Mouse (Mus musculus): ENCODE data around the gene Msi2. TPM values are rescaled to one million over a fixed set of nuclear protein-coding genes. Genes with fewer than 3 reads are reported as not detected.

The Msi2 gene
- polyA plus RNA-seq, 1 experiment from 2014 or later = 25.6 TPM

GRCm38 (mm10) chr11:88443905-88444304 lies 274.4 kb downstream of the Msi2 start:
- Histone ChIP-seq H3K4me1 (ENCODE audit: control insufficient read depth, insufficient read depth, low read length) (peaks cover 54% of the 10 kb centered on the region), H3K27ac (ENCODE audit: low read depth, low read length) (peak overlapping the region; percentile 62), H3K9me3 (ENCODE audit: control insufficient read depth, low read length) (no peaks in the 10 kb centered on the region), H3K27me3 (ENCODE audit: control insufficient read depth, insufficient read depth, low read length) (no peaks in the 10 kb centered on the region), H3K4me2 (ENCODE audit: low read depth, low read length) (no peak overlapping the region), H3K36me3 (ENCODE audit: control insufficient read depth, insufficient read depth, low read length) (no peaks in the 10 kb centered on the region), H3K9ac (replicated peaks; ENCODE audit: low read depth, low read length) (no peak overlapping the region), H3K4me3 (ENCODE audit: low read depth, low read length) (no peak overlapping the region)
- ATAC-seq (ENCODE audit: low read depth) = no peak
- WGBS = 47% methylated on average over 14 of the region's 14 CpGs

- 21% methylated on average over 8 of the region's 8 CpGs for WGBS
- Histone ChIP-seq H3K27ac (ENCODE audit: low read depth, low read length) (peak overlapping the region; percentile 70; the same call in 1 of the 2 replicates), H3K36me3 (ENCODE audit: control insufficient read depth, insufficient read depth, low read length) (no peaks in the 10 kb centered on the region), H3K4me3 (ENCODE audit: low read depth, low read length) (no peak overlapping the region), H3K9ac (replicated peaks; ENCODE audit: low read depth, low read length) (no peak overlapping the region), H3K4me1 (ENCODE audit: control insufficient read depth, insufficient read depth, low read length) (peaks cover 52% of the 10 kb centered on the region), H3K9me3 (ENCODE audit: control insufficient read depth, low read length) (no peaks in the 10 kb centered on the region), H3K4me2 (ENCODE audit: low read depth, low read length) (peak overlapping the region; percentile 16; the same call in 1 of the 2 replicates), H3K27me3 (ENCODE audit: control insufficient read depth, insufficient read depth, low read length) (no peaks in the 10 kb centered on the region)
- no peak for ATAC-seq (ENCODE audit: low read depth)
Observed at GRCm38 (mm10) chr11:88443291-88443690, 275.0 kb downstream of the Msi2 start.

GRCm38 (mm10) chr11:88441871-88442740 lies 276.2 kb downstream of the Msi2 start:
- Histone ChIP-seq H3K36me3 (ENCODE audit: control insufficient read depth, insufficient read depth, low read length) (no peaks in the 10 kb centered on the region), H3K4me2 (ENCODE audit: low read depth, low read length) (no peak overlapping the region), H3K9ac (replicated peaks; ENCODE audit: low read depth, low read length) (no peak overlapping the region), H3K4me1 (ENCODE audit: control insufficient read depth, insufficient read depth, low read length) (peaks cover 41% of the 10 kb centered on the region), H3K9me3 (ENCODE audit: control insufficient read depth, low read length) (no peaks in the 10 kb centered on the region), H3K27me3 (ENCODE audit: control insufficient read depth, insufficient read depth, low read length) (no peaks in the 10 kb centered on the region), H3K27ac (ENCODE audit: low read depth, low read length) (no peak overlapping the region), H3K4me3 (ENCODE audit: low read depth, low read length) (no peak overlapping the region)
- 51% methylated on average over 12 of the region's 12 CpGs for WGBS
- ATAC-seq (ENCODE audit: low read depth) = no peak

- no peaks in the 10 kb centered on the region for H3K9me3 ChIP-seq (ENCODE audit: control insufficient read depth, low read length)
- no peak overlapping the region for H3K9ac ChIP-seq (replicated peaks; ENCODE audit: low read depth, low read length)
- no peaks in the 10 kb centered on the region for H3K27me3 ChIP-seq (ENCODE audit: control insufficient read depth, insufficient read depth, low read length)
- no peak overlapping the region for H3K4me3 ChIP-seq (ENCODE audit: low read depth, low read length)
- H3K36me3 ChIP-seq (ENCODE audit: control insufficient read depth, insufficient read depth, low read length) = no peaks in the 10 kb centered on the region
- H3K27ac ChIP-seq (ENCODE audit: low read depth, low read length) = no peak overlapping the region
- WGBS = 92% methylated on average over 3 of the region's 3 CpGs
- no peak overlapping the region for H3K4me2 ChIP-seq (ENCODE audit: low read depth, low read length)
- H3K4me1 ChIP-seq (ENCODE audit: control insufficient read depth, insufficient read depth, low read length) = peaks cover 32% of the 10 kb centered on the region
- ATAC-seq (ENCODE audit: low read depth) = no peak
Observed at GRCm38 (mm10) chr11:88438659-88439058, 279.7 kb downstream of the Msi2 start.

GRCm38 (mm10) chr11:88436596-88436995 lies 281.7 kb downstream of the Msi2 start:
- no peak overlapping the region for H3K4me2 ChIP-seq (ENCODE audit: low read depth, low read length)
- H3K9ac ChIP-seq (replicated peaks; ENCODE audit: low read depth, low read length) = no peak overlapping the region
- no peak for ATAC-seq (ENCODE audit: low read depth)
- no peak overlapping the region for H3K27ac ChIP-seq (ENCODE audit: low read depth, low read length)
- no peak overlapping the region for H3K4me3 ChIP-seq (ENCODE audit: low read depth, low read length)
- no peaks in the 10 kb centered on the region for H3K9me3 ChIP-seq (ENCODE audit: control insufficient read depth, low read length)
- peaks cover 21% of the 10 kb centered on the region for H3K4me1 ChIP-seq (ENCODE audit: control insufficient read depth, insufficient read depth, low read length)
- no peaks in the 10 kb centered on the region for H3K27me3 ChIP-seq (ENCODE audit: control insufficient read depth, insufficient read depth, low read length)
- WGBS = 76% methylated on average over 2 of the region's 2 CpGs
- no peaks in the 10 kb centered on the region for H3K36me3 ChIP-seq (ENCODE audit: control insufficient read depth, insufficient read depth, low read length)

GRCm38 (mm10) chr11:88435543-88435942 lies 282.8 kb downstream of the Msi2 start:
- H3K36me3 ChIP-seq (ENCODE audit: control insufficient read depth, insufficient read depth, low read length) = no peaks in the 10 kb centered on the region
- H3K9me3 ChIP-seq (ENCODE audit: control insufficient read depth, low read length) = no peaks in the 10 kb centered on the region
- WGBS = 75% methylated on average over 6 of the region's 6 CpGs
- no peak overlapping the region for H3K4me3 ChIP-seq (ENCODE audit: low read depth, low read length)
- no peak overlapping the region for H3K9ac ChIP-seq (replicated peaks; ENCODE audit: low read depth, low read length)
- H3K4me2 ChIP-seq (ENCODE audit: low read depth, low read length) = no peak overlapping the region
- ATAC-seq (ENCODE audit: low read depth) = no peak
- peaks cover 30% of the 10 kb centered on the region for H3K4me1 ChIP-seq (ENCODE audit: control insufficient read depth, insufficient read depth, low read length)
- H3K27ac ChIP-seq (ENCODE audit: low read depth, low read length) = no peak overlapping the region
- H3K27me3 ChIP-seq (ENCODE audit: control insufficient read depth, insufficient read depth, low read length) = no peaks in the 10 kb centered on the region

- Histone ChIP-seq H3K9ac (replicated peaks; ENCODE audit: low read depth, low read length) (no peak overlapping the region), H3K4me3 (ENCODE audit: low read depth, low read length) (no peak overlapping the region), H3K36me3 (ENCODE audit: control insufficient read depth, insufficient read depth, low read length) (no peaks in the 10 kb centered on the region), H3K27me3 (ENCODE audit: control insufficient read depth, insufficient read depth, low read length) (no peaks in the 10 kb centered on the region), H3K27ac (ENCODE audit: low read depth, low read length) (peak overlapping the region; percentile 68), H3K9me3 (ENCODE audit: control insufficient read depth, low read length) (no peaks in the 10 kb centered on the region), H3K4me1 (ENCODE audit: control insufficient read depth, insufficient read depth, low read length) (peaks cover 20% of the 10 kb centered on the region), H3K4me2 (ENCODE audit: low read depth, low read length) (no peak overlapping the region)
- WGBS = 30% methylated on average over 22 of the region's 22 CpGs
- peak; percentile 69; the same call in 1 of the 2 replicates for ATAC-seq (ENCODE audit: low read depth)
Observed at GRCm38 (mm10) chr11:88431363-88432269, 286.7 kb downstream of the Msi2 start.

GRCm38 (mm10) chr11:88430292-88430691 lies 288.0 kb downstream of the Msi2 start:
- Histone ChIP-seq H3K4me2 (ENCODE audit: low read depth, low read length) (no peak overlapping the region), H3K4me3 (ENCODE audit: low read depth, low read length) (no peak overlapping the region), H3K27me3 (ENCODE audit: control insufficient read depth, insufficient read depth, low read length) (no peaks in the 10 kb centered on the region), H3K4me1 (ENCODE audit: control insufficient read depth, insufficient read depth, low read length) (peaks cover 31% of the 10 kb centered on the region), H3K36me3 (ENCODE audit: control insufficient read depth, insufficient read depth, low read length) (no peaks in the 10 kb centered on the region), H3K9me3 (ENCODE audit: control insufficient read depth, low read length) (no peaks in the 10 kb centered on the region), H3K9ac (replicated peaks; ENCODE audit: low read depth, low read length) (no peak overlapping the region), H3K27ac (ENCODE audit: low read depth, low read length) (no peak overlapping the region)
- ATAC-seq (ENCODE audit: low read depth) = no peak
- 90% methylated on average over 8 of the region's 8 CpGs for WGBS

- Histone ChIP-seq H3K27ac (ENCODE audit: low read depth, low read length) (no peak overlapping the region), H3K36me3 (ENCODE audit: control insufficient read depth, insufficient read depth, low read length) (no peaks in the 10 kb centered on the region), H3K9me3 (ENCODE audit: control insufficient read depth, low read length) (no peaks in the 10 kb centered on the region), H3K27me3 (ENCODE audit: control insufficient read depth, insufficient read depth, low read length) (no peaks in the 10 kb centered on the region), H3K9ac (replicated peaks; ENCODE audit: low read depth, low read length) (no peak overlapping the region), H3K4me1 (ENCODE audit: control insufficient read depth, insufficient read depth, low read length) (peaks cover 36% of the 10 kb centered on the region), H3K4me3 (ENCODE audit: low read depth, low read length) (no peak overlapping the region), H3K4me2 (ENCODE audit: low read depth, low read length) (no peak overlapping the region)
- no peak for ATAC-seq (ENCODE audit: low read depth)
- WGBS = 98% methylated on average over 6 of the region's 6 CpGs
Observed at GRCm38 (mm10) chr11:88429680-88430079, 288.6 kb downstream of the Msi2 start.

All from neural tube, embryonic 14.5 days (tissue).